Mouse (Mus musculus): Measurements from ENCODE around the gene Kcnk12.

- no peak for TF ChIP-seq POLR2A (IDR thresholded peaks at IDR 0.05; ENCODE audit: low read depth, low read length)
- no peak for TF ChIP-seq CTCF (IDR thresholded peaks at IDR 0.05; ENCODE audit: extremely low read depth, insufficient read depth, insufficient read length, insufficient replicate concordance)
Measured at GRCm38 (mm10) chr17:87797688-87798291, at the start of gene Kcnk12.

All from spleen, adult 2 months (tissue).